Mouse (Mus musculus): ENCODE data around the gene Zbtb38. TPM values are rescaled to one million over a fixed set of nuclear protein-coding genes. Genes with fewer than 3 reads are reported as not detected.
A peak's percentile ranks its signal among the peaks of the same experiment; 100 is the strongest.

Gene Zbtb38
- polyA plus RNA-seq, 1 experiment from 2014 or later, result 21.0 TPM

- Histone ChIP-seq H3K4me2 (ENCODE audit: low read length) (no peak overlapping the region), H3K9me3 (ENCODE audit: control insufficient read depth, low read length) (no peaks in the 10 kb centered on the region), H3K4me1 (replicated peaks; ENCODE audit: control insufficient read depth, insufficient read depth, low read length) (peaks cover 14% of the 10 kb centered on the region; the same call in 1 of the 2 replicates), H3K27ac (ENCODE audit: low read depth) (no peak overlapping the region), H3K4me3 (ENCODE audit: low read depth, low read length) (no peak overlapping the region), H3K9ac (ENCODE audit: low read length) (no peak overlapping the region), H3K36me3 (ENCODE audit: control insufficient read depth, insufficient read depth, low read length) (no peaks in the 10 kb centered on the region), H3K27me3 (replicated peaks; ENCODE audit: control insufficient read depth, insufficient read depth, low read length) (no peaks in the 10 kb centered on the region)
- no peak for ATAC-seq (replicated peaks; ENCODE audit: low FRiP score, low TSS enrichment, low read depth)
- WGBS, result 76% methylated on average over 6 of the region's 6 CpGs
- DNase-seq (ENCODE audit: low spot score), result no peak
Measured at GRCm38 (mm10) chr9:96723650-96724049, 29.0 kb downstream of the Zbtb38 start.

- Histone ChIP-seq H3K9ac (ENCODE audit: low read length) (no peak overlapping the region), H3K9me3 (ENCODE audit: control insufficient read depth, low read length) (no peaks in the 10 kb centered on the region), H3K4me2 (ENCODE audit: low read length) (no peak overlapping the region), H3K36me3 (ENCODE audit: control insufficient read depth, insufficient read depth, low read length) (0 out of 2 replicates have a peak, but pooled peaks cover 5% of the 10 kb centered on the region), H3K27me3 (replicated peaks; ENCODE audit: control insufficient read depth, insufficient read depth, low read length) (no peaks in the 10 kb centered on the region), H3K4me1 (replicated peaks; ENCODE audit: control insufficient read depth, insufficient read depth, low read length) (peaks cover 18% of the 10 kb centered on the region), H3K4me3 (ENCODE audit: low read depth, low read length) (no peak overlapping the region), H3K27ac (ENCODE audit: low read depth) (no peak overlapping the region)
- DNase-seq (ENCODE audit: low spot score), result no peak
- ATAC-seq (replicated peaks; ENCODE audit: low FRiP score, low TSS enrichment, low read depth), result no peak
- WGBS, result 83% methylated on average over 8 of the region's 8 CpGs
Measured at GRCm38 (mm10) chr9:96721163-96721799, 31.4 kb downstream of the Zbtb38 start.

- Histone ChIP-seq H3K27ac (ENCODE audit: low read depth) (no peak overlapping the region), H3K9me3 (ENCODE audit: control insufficient read depth, low read length) (no peaks in the 10 kb centered on the region), H3K36me3 (ENCODE audit: control insufficient read depth, insufficient read depth, low read length) (0 out of 2 replicates have a peak, but pooled peaks cover 5% of the 10 kb centered on the region), H3K27me3 (replicated peaks; ENCODE audit: control insufficient read depth, insufficient read depth, low read length) (no peaks in the 10 kb centered on the region), H3K9ac (ENCODE audit: low read length) (no peak overlapping the region), H3K4me1 (replicated peaks; ENCODE audit: control insufficient read depth, insufficient read depth, low read length) (peaks cover 20% of the 10 kb centered on the region), H3K4me2 (ENCODE audit: low read length) (peak overlapping the region; percentile 74), H3K4me3 (ENCODE audit: low read depth, low read length) (no peak overlapping the region)
- ATAC-seq (replicated peaks; ENCODE audit: low FRiP score, low TSS enrichment, low read depth) (no peak), DNase-seq (ENCODE audit: low spot score) (no peak)
- 69% methylated on average over 11 of the region's 11 CpGs for WGBS
Measured at GRCm38 (mm10) chr9:96720510-96721162, 32.0 kb downstream of the Zbtb38 start.

DNA sequence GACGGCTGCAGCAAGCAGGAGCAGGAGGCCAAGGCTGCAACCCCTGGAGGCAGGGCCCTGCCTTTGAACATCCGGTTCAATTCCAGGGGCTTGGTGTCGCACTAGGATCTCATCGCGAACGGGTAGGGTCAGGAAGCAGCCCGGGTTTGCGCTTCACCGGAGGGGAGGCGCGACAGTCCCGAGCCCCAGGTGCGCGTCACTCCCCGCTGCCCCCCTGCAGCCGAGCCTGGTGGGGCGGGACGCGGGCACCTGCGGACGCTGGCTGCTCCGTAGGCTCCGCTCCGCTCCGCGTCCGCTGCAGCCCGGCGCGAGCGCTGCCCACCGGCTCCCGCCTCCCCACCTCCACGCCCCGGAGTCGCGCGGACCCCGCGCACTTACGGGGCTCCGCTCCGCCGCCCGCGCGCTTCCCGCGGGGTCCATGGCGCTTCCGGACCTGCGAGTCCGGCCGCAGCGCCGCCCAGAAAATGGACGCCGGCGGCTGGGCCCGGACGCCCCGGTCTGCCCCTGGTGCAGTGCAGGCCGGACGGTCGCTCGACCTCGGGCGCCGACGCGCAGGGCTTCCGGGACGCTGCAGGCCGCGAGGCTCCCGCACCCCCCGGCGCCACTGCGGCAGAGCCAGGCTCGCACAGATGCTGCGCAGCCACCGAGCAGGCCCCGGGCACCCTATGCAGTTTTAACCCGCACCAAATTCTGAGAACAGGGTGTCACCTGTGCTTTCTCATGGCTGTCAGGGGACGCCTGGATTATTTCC lies 33.0 kb downstream of the Zbtb38 start:
- peak overlapping the region; percentile 96 for H3K27ac ChIP-seq (ENCODE audit: low read depth)
- H3K4me3 ChIP-seq (ENCODE audit: low read depth, low read length), result peak overlapping the region; percentile 74
- H3K36me3 ChIP-seq (ENCODE audit: control insufficient read depth, insufficient read depth, low read length), result 0 out of 2 replicates have a peak, but pooled peaks cover 5% of the 10 kb centered on the region
- DNase-seq (ENCODE audit: low spot score) (peak; percentile 84), ATAC-seq (replicated peaks; ENCODE audit: low FRiP score, low TSS enrichment, low read depth) (peak; percentile 85)
- H3K27me3 ChIP-seq (replicated peaks; ENCODE audit: control insufficient read depth, insufficient read depth, low read length), result no peaks in the 10 kb centered on the region
- H3K4me1 ChIP-seq (replicated peaks; ENCODE audit: control insufficient read depth, insufficient read depth, low read length), result peaks cover 20% of the 10 kb centered on the region
- peak overlapping the region; percentile 96 for H3K9ac ChIP-seq (ENCODE audit: low read length)
- peak overlapping the region; percentile 74 for H3K4me2 ChIP-seq (ENCODE audit: low read length)
- H3K9me3 ChIP-seq (ENCODE audit: control insufficient read depth, low read length), result no peaks in the 10 kb centered on the region
- WGBS, result under 1% methylated on average over 61 of the region's 85 CpGs

- H3K4me1 ChIP-seq (replicated peaks; ENCODE audit: control insufficient read depth, insufficient read depth, low read length), result peaks cover 18% of the 10 kb centered on the region
- H3K27ac ChIP-seq (ENCODE audit: low read depth), result peak overlapping the region; percentile 96
- no peaks in the 10 kb centered on the region for H3K27me3 ChIP-seq (replicated peaks; ENCODE audit: control insufficient read depth, insufficient read depth, low read length)
- no peak for DNase-seq (ENCODE audit: low spot score)
- 50% methylated on average over 10 of the region's 10 CpGs for WGBS
- H3K9me3 ChIP-seq (ENCODE audit: control insufficient read depth, low read length), result no peaks in the 10 kb centered on the region
- H3K4me3 ChIP-seq (ENCODE audit: low read depth, low read length), result peak overlapping the region; percentile 74
- H3K36me3 ChIP-seq (ENCODE audit: control insufficient read depth, insufficient read depth, low read length), result 0 out of 2 replicates have a peak, but pooled peaks cover 5% of the 10 kb centered on the region
- H3K9ac ChIP-seq (ENCODE audit: low read length), result peak overlapping the region; percentile 96
- no peak for ATAC-seq (replicated peaks; ENCODE audit: low FRiP score, low TSS enrichment, low read depth)
- H3K4me2 ChIP-seq (ENCODE audit: low read length), result peak overlapping the region; percentile 74
Measured at GRCm38 (mm10) chr9:96718888-96719287, 33.7 kb downstream of the Zbtb38 start.

DNA sequence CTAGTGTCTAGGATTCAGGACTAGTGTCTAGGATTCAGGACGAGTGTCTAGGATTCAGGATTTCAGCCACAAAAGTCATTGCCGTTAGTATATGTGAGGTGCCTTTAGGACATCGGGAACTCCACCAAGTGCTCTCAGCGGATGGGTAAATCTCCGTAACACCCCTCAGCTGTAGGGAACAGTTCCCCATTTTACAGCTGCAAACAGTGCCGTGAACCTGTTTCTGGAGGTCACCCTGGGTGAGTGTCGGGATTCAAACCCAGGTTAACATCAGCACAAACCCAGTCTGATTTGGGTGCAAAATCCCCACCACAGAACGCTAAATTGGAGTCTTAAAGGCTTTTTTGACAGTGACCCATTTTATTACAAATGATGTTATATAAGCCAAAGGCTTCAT lies 34.2 kb downstream of the Zbtb38 start:
- Histone ChIP-seq H3K36me3 (ENCODE audit: control insufficient read depth, insufficient read depth, low read length) (0 out of 2 replicates have a peak, but pooled peaks cover 5% of the 10 kb centered on the region), H3K4me1 (replicated peaks; ENCODE audit: control insufficient read depth, insufficient read depth, low read length) (peaks cover 18% of the 10 kb centered on the region), H3K9ac (ENCODE audit: low read length) (no peak overlapping the region), H3K4me3 (ENCODE audit: low read depth, low read length) (peak overlapping the region; percentile 74), H3K27ac (ENCODE audit: low read depth) (no peak overlapping the region), H3K27me3 (replicated peaks; ENCODE audit: control insufficient read depth, insufficient read depth, low read length) (no peaks in the 10 kb centered on the region), H3K9me3 (ENCODE audit: control insufficient read depth, low read length) (no peaks in the 10 kb centered on the region), H3K4me2 (ENCODE audit: low read length) (peak overlapping the region; percentile 74)
- no peak for DNase-seq (ENCODE audit: low spot score)
- 94% methylated on average over 8 of the region's 8 CpGs for WGBS
- no peak for ATAC-seq (replicated peaks; ENCODE audit: low FRiP score, low TSS enrichment, low read depth)

GRCm38 (mm10) chr9:96717698-96718401 lies 34.8 kb downstream of the Zbtb38 start:
- H3K36me3 ChIP-seq (ENCODE audit: control insufficient read depth, insufficient read depth, low read length), result 0 out of 2 replicates have a peak, but pooled peaks cover 5% of the 10 kb centered on the region
- no peak overlapping the region for H3K4me2 ChIP-seq (ENCODE audit: low read length)
- no peaks in the 10 kb centered on the region for H3K27me3 ChIP-seq (replicated peaks; ENCODE audit: control insufficient read depth, insufficient read depth, low read length)
- no peak overlapping the region for H3K9ac ChIP-seq (ENCODE audit: low read length)
- H3K9me3 ChIP-seq (ENCODE audit: control insufficient read depth, low read length), result no peaks in the 10 kb centered on the region
- DNase-seq (ENCODE audit: low spot score), result no peak
- no peak overlapping the region for H3K27ac ChIP-seq (ENCODE audit: low read depth)
- no peak overlapping the region for H3K4me3 ChIP-seq (ENCODE audit: low read depth, low read length)
- WGBS, result 91% methylated on average over 16 of the region's 16 CpGs
- peaks cover 18% of the 10 kb centered on the region for H3K4me1 ChIP-seq (replicated peaks; ENCODE audit: control insufficient read depth, insufficient read depth, low read length)
- no peak for ATAC-seq (replicated peaks; ENCODE audit: low FRiP score, low TSS enrichment, low read depth)

DNA sequence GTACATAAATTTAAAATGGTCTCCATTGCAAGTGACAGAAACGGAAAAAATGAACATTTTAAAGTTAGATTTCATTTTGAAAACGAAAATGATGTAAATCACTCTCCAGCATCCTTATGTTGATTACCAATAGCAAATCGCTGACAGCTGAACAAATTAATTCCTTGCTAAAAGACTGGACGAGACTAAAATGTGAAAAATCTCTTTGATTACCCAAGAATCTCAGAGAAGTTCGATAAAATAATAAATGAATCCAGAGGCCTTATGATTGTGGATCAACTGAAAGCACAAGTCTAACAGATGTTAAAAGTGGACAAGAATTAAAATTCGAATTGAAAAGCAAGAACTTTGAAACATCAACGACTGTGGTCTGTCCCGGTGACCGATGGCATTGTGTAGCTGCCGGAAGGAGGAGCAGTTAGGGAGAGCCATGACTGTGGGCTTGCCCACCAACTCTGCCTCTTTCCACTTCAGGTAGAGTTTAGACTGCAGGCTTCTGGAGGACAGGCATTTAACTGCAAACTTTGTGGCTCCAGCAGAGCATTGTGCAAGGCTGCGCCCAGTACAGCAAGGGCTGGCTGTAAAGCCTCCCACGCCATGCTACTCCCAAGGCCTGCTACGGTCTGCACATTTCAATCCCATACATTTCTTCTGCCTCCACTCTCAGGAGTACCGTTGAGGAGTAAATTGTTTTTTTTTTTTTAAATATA lies 35.7 kb downstream of the Zbtb38 start:
- Histone ChIP-seq H3K9ac (ENCODE audit: low read length) (no peak overlapping the region), H3K4me3 (ENCODE audit: low read depth, low read length) (no peak overlapping the region), H3K27ac (ENCODE audit: low read depth) (no peak overlapping the region), H3K4me1 (replicated peaks; ENCODE audit: control insufficient read depth, insufficient read depth, low read length) (peaks cover 18% of the 10 kb centered on the region), H3K4me2 (ENCODE audit: low read length) (no peak overlapping the region), H3K27me3 (replicated peaks; ENCODE audit: control insufficient read depth, insufficient read depth, low read length) (no peaks in the 10 kb centered on the region), H3K9me3 (ENCODE audit: control insufficient read depth, low read length) (no peaks in the 10 kb centered on the region), H3K36me3 (ENCODE audit: control insufficient read depth, insufficient read depth, low read length) (peaks cover 8% of the 10 kb centered on the region; the same call in 1 of the 2 replicates)
- ATAC-seq (replicated peaks; ENCODE audit: low FRiP score, low TSS enrichment, low read depth) (no peak), DNase-seq (ENCODE audit: low spot score) (no peak)
- 84% methylated on average over 14 of the region's 14 CpGs for WGBS
